Mouse (Mus musculus): ENCODE measurements at regions not wholly inside any gene's neighbourhood (a gene's known extent, or its start where the extent isn't known, plus 50 kb on each side); places are given as distances from the start of the nearest gene placed in this dataset.

DNA sequence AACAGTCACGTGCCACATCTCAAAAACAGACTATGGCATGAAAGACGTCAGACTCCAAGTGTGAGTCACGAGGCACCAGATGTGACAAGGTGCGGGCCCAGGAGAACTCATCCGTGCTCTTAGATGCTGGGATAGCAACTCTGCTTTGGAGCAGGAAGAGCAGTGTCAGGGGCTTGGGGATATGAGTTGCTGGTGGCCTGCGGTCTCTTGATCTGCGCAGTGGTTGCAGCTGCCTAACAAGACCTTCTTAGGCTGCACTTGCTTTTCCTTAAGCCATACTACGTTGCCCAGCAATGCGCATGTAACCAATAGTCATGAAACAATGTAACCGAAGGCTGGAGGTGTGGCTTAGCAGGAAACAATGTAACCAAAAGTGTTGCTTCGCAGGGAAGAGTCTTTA is 380.1 kb upstream of the Trpc7 start:
- no peak for TF ChIP-seq MYOG (IDR thresholded peaks at IDR 0.05; ENCODE audit: control insufficient read depth in 1 of 3, insufficient read depth in 1 of 3, insufficient read length in 2 of 3, low read depth in 2 of 3)
- no peak for TF ChIP-seq POLR2A (IDR thresholded peaks at IDR 0.05; ENCODE audit: insufficient read length, low read depth)
- no peak for TF ChIP-seq MYOD1 (IDR thresholded peaks at IDR 0.05; ENCODE audit: control insufficient read depth in 1 of 3, insufficient read length in 2 of 3, low read depth in 2 of 3)
- no peak for TF ChIP-seq SRF (IDR thresholded peaks at IDR 0.05; ENCODE audit: control insufficient read depth, insufficient read length, low read depth)
- no peak for TF ChIP-seq POLR2AphosphoS2 (IDR thresholded peaks at IDR 0.05; ENCODE audit: insufficient read length, low read depth)
- TF ChIP-seq CEBPB (IDR thresholded peaks at IDR 0.05; ENCODE audit: insufficient read depth, poor library complexity, severe bottlenecking): no peak
- no peak for TF ChIP-seq TCF12 (IDR thresholded peaks at IDR 0.05; ENCODE audit: insufficient read depth, poor library complexity, severe bottlenecking)
- H3K4me3 ChIP-seq: no peak overlapping the region
- H3K79me2 ChIP-seq (ENCODE audit: control insufficient read depth, insufficient read depth): no peaks in the 10 kb centered on the region
- no peak overlapping the region for H3ac ChIP-seq (ENCODE audit: control insufficient read depth, insufficient read length)
- H3K4me2 ChIP-seq (ENCODE audit: low read depth): no peak overlapping the region
- H3K27me3 ChIP-seq (ENCODE audit: control insufficient read depth, insufficient read depth, insufficient read length): no peaks in the 10 kb centered on the region
- H3K36me3 ChIP-seq (ENCODE audit: control insufficient read depth, insufficient read depth): no peaks in the 10 kb centered on the region

- Histone ChIP-seq H3ac (ENCODE audit: control insufficient read depth, insufficient read length) (no peak overlapping the region), H3K4me3 (no peak overlapping the region), H3K79me2 (ENCODE audit: control insufficient read depth, insufficient read depth) (no peaks in the 10 kb centered on the region), H3K4me2 (ENCODE audit: low read depth) (no peak overlapping the region), H3K36me3 (ENCODE audit: control insufficient read depth, insufficient read depth) (no peaks in the 10 kb centered on the region), H3K27me3 (ENCODE audit: control insufficient read depth, insufficient read depth, insufficient read length) (no peaks in the 10 kb centered on the region)
- no peak for TF ChIP-seq TCF3 (IDR thresholded peaks at IDR 0.05; ENCODE audit: insufficient read length, low read depth)
- no peak for TF ChIP-seq SRF (IDR thresholded peaks at IDR 0.05; ENCODE audit: control insufficient read depth, insufficient read length, low read depth)
- no peak for TF ChIP-seq REST (IDR thresholded peaks at IDR 0.05; ENCODE audit: insufficient read depth, insufficient read length)
- TF ChIP-seq USF1 (IDR thresholded peaks at IDR 0.05; ENCODE audit: low read depth): no peak
- TF ChIP-seq E2F4 (IDR thresholded peaks at IDR 0.05; ENCODE audit: insufficient read depth): no peak
- no peak for TF ChIP-seq MYOG (IDR thresholded peaks at IDR 0.05; ENCODE audit: control insufficient read depth in 1 of 3, insufficient read depth in 1 of 3, insufficient read length in 2 of 3, low read depth in 2 of 3)
- TF ChIP-seq MAX (IDR thresholded peaks at IDR 0.05; ENCODE audit: low read depth): no peak
- no peak for TF ChIP-seq TCF12 (IDR thresholded peaks at IDR 0.05; ENCODE audit: insufficient read depth, poor library complexity, severe bottlenecking)
- TF ChIP-seq POLR2A (IDR thresholded peaks at IDR 0.05; ENCODE audit: insufficient read length, low read depth): no peak
- no peak for TF ChIP-seq CEBPB (IDR thresholded peaks at IDR 0.05; ENCODE audit: insufficient read depth, poor library complexity, severe bottlenecking)
- no peak for TF ChIP-seq MYOD1 (IDR thresholded peaks at IDR 0.05; ENCODE audit: control insufficient read depth in 1 of 3, insufficient read length in 2 of 3, low read depth in 2 of 3)
- no peak for TF ChIP-seq POLR2AphosphoS2 (IDR thresholded peaks at IDR 0.05; ENCODE audit: insufficient read length, low read depth)
These were observed 377.8 kb upstream of the Trpc7 start for GRCm38 (mm10) chr13:57273593-57273992.

- Histone ChIP-seq H3K27me3 (ENCODE audit: control insufficient read depth, insufficient read depth, insufficient read length) (no peaks in the 10 kb centered on the region), H3K4me3 (no peak overlapping the region), H3K4me2 (ENCODE audit: low read depth) (no peak overlapping the region), H3K36me3 (ENCODE audit: control insufficient read depth, insufficient read depth) (no peaks in the 10 kb centered on the region), H3K79me2 (ENCODE audit: control insufficient read depth, insufficient read depth) (no peaks in the 10 kb centered on the region), H3ac (ENCODE audit: control insufficient read depth, insufficient read length) (no peak overlapping the region)
- TF ChIP-seq E2F4 (IDR thresholded peaks at IDR 0.05; ENCODE audit: insufficient read depth) (no peak), TCF12 (IDR thresholded peaks at IDR 0.05; ENCODE audit: insufficient read depth, poor library complexity, severe bottlenecking) (no peak), TCF3 (IDR thresholded peaks at IDR 0.05; ENCODE audit: insufficient read length, low read depth) (no peak), MYOG (IDR thresholded peaks at IDR 0.05; ENCODE audit: control insufficient read depth in 1 of 3, insufficient read depth in 1 of 3, insufficient read length in 2 of 3, low read depth in 2 of 3) (no peak), POLR2A (IDR thresholded peaks at IDR 0.05; ENCODE audit: insufficient read length, low read depth) (no peak), MAX (IDR thresholded peaks at IDR 0.05; ENCODE audit: low read depth) (no peak), USF1 (IDR thresholded peaks at IDR 0.05; ENCODE audit: low read depth) (no peak), POLR2AphosphoS2 (IDR thresholded peaks at IDR 0.05; ENCODE audit: insufficient read length, low read depth) (no peak), SRF (IDR thresholded peaks at IDR 0.05; ENCODE audit: control insufficient read depth, insufficient read length, low read depth) (no peak), CEBPB (IDR thresholded peaks at IDR 0.05; ENCODE audit: insufficient read depth, poor library complexity, severe bottlenecking) (no peak)
These were observed 373.8 kb upstream of the Trpc7 start for GRCm38 (mm10) chr13:57269614-57270013.

GRCm38 (mm10) chr13:57259920-57260319 is 364.1 kb upstream of the Trpc7 start:
- Histone ChIP-seq H3K36me3 (ENCODE audit: control insufficient read depth, insufficient read depth) (no peaks in the 10 kb centered on the region), H3K79me2 (ENCODE audit: control insufficient read depth, insufficient read depth) (no peaks in the 10 kb centered on the region), H3K4me2 (ENCODE audit: low read depth) (no peak overlapping the region), H3ac (ENCODE audit: control insufficient read depth, insufficient read length) (no peak overlapping the region), H3K4me3 (no peak overlapping the region), H3K27me3 (ENCODE audit: control insufficient read depth, insufficient read depth, insufficient read length) (no peaks in the 10 kb centered on the region)
- TF ChIP-seq CEBPB (IDR thresholded peaks at IDR 0.05; ENCODE audit: insufficient read depth, poor library complexity, severe bottlenecking): no peak
- no peak for TF ChIP-seq POLR2A (IDR thresholded peaks at IDR 0.05; ENCODE audit: insufficient read length, low read depth)
- TF ChIP-seq MYOD1 (IDR thresholded peaks at IDR 0.05; ENCODE audit: control insufficient read depth in 1 of 3, insufficient read length in 2 of 3, low read depth in 2 of 3): no peak
- no peak for TF ChIP-seq POLR2AphosphoS2 (IDR thresholded peaks at IDR 0.05; ENCODE audit: insufficient read length, low read depth)
- TF ChIP-seq USF1 (IDR thresholded peaks at IDR 0.05; ENCODE audit: low read depth): no peak
- TF ChIP-seq TCF12 (IDR thresholded peaks at IDR 0.05; ENCODE audit: insufficient read depth, poor library complexity, severe bottlenecking): no peak
- no peak for TF ChIP-seq E2F4 (IDR thresholded peaks at IDR 0.05; ENCODE audit: insufficient read depth)
- TF ChIP-seq MAX (IDR thresholded peaks at IDR 0.05; ENCODE audit: low read depth): no peak
- no peak for TF ChIP-seq SRF (IDR thresholded peaks at IDR 0.05; ENCODE audit: control insufficient read depth, insufficient read length, low read depth)

GRCm38 (mm10) chr13:57259474-57259873 is 363.7 kb upstream of the Trpc7 start:
- no peak overlapping the region for H3K4me2 ChIP-seq (ENCODE audit: low read depth)
- H3K27me3 ChIP-seq (ENCODE audit: control insufficient read depth, insufficient read depth, insufficient read length): no peaks in the 10 kb centered on the region
- TF ChIP-seq E2F4 (IDR thresholded peaks at IDR 0.05; ENCODE audit: insufficient read depth) (no peak), POLR2A (IDR thresholded peaks at IDR 0.05; ENCODE audit: insufficient read length, low read depth) (no peak), TCF12 (IDR thresholded peaks at IDR 0.05; ENCODE audit: insufficient read depth, poor library complexity, severe bottlenecking) (no peak), MAX (IDR thresholded peaks at IDR 0.05; ENCODE audit: low read depth) (no peak), POLR2AphosphoS2 (IDR thresholded peaks at IDR 0.05; ENCODE audit: insufficient read length, low read depth) (no peak), MYOG (IDR thresholded peaks at IDR 0.05; ENCODE audit: control insufficient read depth in 1 of 3, insufficient read depth in 1 of 3, insufficient read length in 2 of 3, low read depth in 2 of 3) (no peak), CEBPB (IDR thresholded peaks at IDR 0.05; ENCODE audit: insufficient read depth, poor library complexity, severe bottlenecking) (no peak), SRF (IDR thresholded peaks at IDR 0.05; ENCODE audit: control insufficient read depth, insufficient read length, low read depth) (no peak), USF1 (IDR thresholded peaks at IDR 0.05; ENCODE audit: low read depth) (no peak), MYOD1 (IDR thresholded peaks at IDR 0.05; ENCODE audit: control insufficient read depth in 1 of 3, insufficient read length in 2 of 3, low read depth in 2 of 3) (no peak), REST (IDR thresholded peaks at IDR 0.05; ENCODE audit: insufficient read depth, insufficient read length) (no peak), TCF3 (IDR thresholded peaks at IDR 0.05; ENCODE audit: insufficient read length, low read depth) (no peak)
- no peaks in the 10 kb centered on the region for H3K79me2 ChIP-seq (ENCODE audit: control insufficient read depth, insufficient read depth)
- H3K4me3 ChIP-seq: no peak overlapping the region
- H3ac ChIP-seq (ENCODE audit: control insufficient read depth, insufficient read length): no peak overlapping the region
- H3K36me3 ChIP-seq (ENCODE audit: control insufficient read depth, insufficient read depth): no peaks in the 10 kb centered on the region
